Mouse (Mus musculus): ENCODE data around the gene Spink4. TPM values are rescaled to one million over a fixed set of nuclear protein-coding genes. Genes with fewer than 3 reads are reported as not detected.

Spink4 gene
- 0.65 and 1.2 TPM in 2 replicates for polyA plus RNA-seq (2015; fragmentation: Nextera tagmentation; extraction: Ambion mirVana)

GRCm38 (mm10) chr4:40919785-40920184 lies at the start of gene Spink4:
Gene Spink4 (plus strand): TSS chr4:40920052.
- peak; percentile 62 for ATAC-seq
- WGBS (ENCODE audit: insufficient replicate concordance): 25% methylated on average over 3 of the region's 3 CpGs
- peak; percentile 52 for DNase-seq
- 0 out of 2 replicates have a peak, but pooled peaks have one; percentile 4 for TF ChIP-seq CTCF (IDR thresholded peaks at IDR 0.05; ENCODE audit: low read depth)
- peak; percentile 29; the same call in 1 of the 2 replicates for TF ChIP-seq EP300 (IDR thresholded peaks at IDR 0.05; ENCODE audit: low read depth)
- Histone ChIP-seq H3K4me2 (ENCODE audit: low read depth, low read length) (no peak within 1 kb of the TSS), H3K36me3 (replicated peaks; ENCODE audit: insufficient read depth, low read length) (no peaks in the 10 kb centered on the region), H3K27me3 (ENCODE audit: insufficient read depth, low read length) (no peaks in the 10 kb centered on the region), H3K9me3 (ENCODE audit: low read length) (no peaks in the 10 kb centered on the region), H3K4me1 (ENCODE audit: insufficient read depth) (no peaks in the 10 kb centered on the region), H3K4me3 (ENCODE audit: low read depth, low read length) (no peak within 1 kb of the TSS), H3K27ac (ENCODE audit: low read depth) (no peak within 1 kb of the TSS), H3K9ac (replicated peaks) (no peak within 1 kb of the TSS)

DNA sequence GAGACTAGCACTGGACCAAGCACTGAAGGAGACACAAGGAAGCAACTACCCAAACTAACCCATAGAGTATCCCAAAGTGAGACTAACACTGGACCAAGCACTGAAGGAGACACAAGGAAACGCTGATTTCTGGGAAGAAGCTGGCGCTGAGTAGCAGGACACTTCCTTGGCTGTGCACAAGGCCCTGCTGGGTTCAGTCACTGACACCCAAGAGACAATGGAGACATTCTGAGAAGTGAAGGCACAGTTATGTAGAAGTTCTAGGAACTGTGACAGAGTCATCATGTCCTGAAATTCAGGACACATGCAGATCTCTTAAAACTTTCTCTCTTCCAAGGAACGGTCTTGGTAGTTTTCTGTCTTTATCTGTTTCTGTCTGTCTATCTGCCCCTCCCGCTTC lies 49.6 kb upstream of the Spink4 start:
- H3K9ac ChIP-seq (replicated peaks): no peak overlapping the region
- H3K27ac ChIP-seq (ENCODE audit: low read depth): no peak overlapping the region
- ATAC-seq (no peak), DNase-seq (no peak)
- H3K9me3 ChIP-seq (ENCODE audit: low read length): no peaks in the 10 kb centered on the region
- WGBS (ENCODE audit: insufficient replicate concordance): 65% methylated on average over 4 of the region's 4 CpGs
- H3K4me1 ChIP-seq (ENCODE audit: insufficient read depth): peaks cover 9% of the 10 kb centered on the region
- no peaks in the 10 kb centered on the region for H3K27me3 ChIP-seq (ENCODE audit: insufficient read depth, low read length)
- H3K4me3 ChIP-seq (ENCODE audit: low read depth, low read length): no peak overlapping the region
- TF ChIP-seq CTCF (IDR thresholded peaks at IDR 0.05; ENCODE audit: low read depth): no peak
- no peak overlapping the region for H3K4me2 ChIP-seq (ENCODE audit: low read depth, low read length)
- H3K36me3 ChIP-seq (replicated peaks; ENCODE audit: insufficient read depth, low read length): no peaks in the 10 kb centered on the region

GRCm38 (mm10) chr4:40872129-40872528 lies 47.7 kb upstream of the Spink4 start:
- no peaks in the 10 kb centered on the region for H3K36me3 ChIP-seq (replicated peaks; ENCODE audit: insufficient read depth, low read length)
- H3K27ac ChIP-seq (ENCODE audit: low read depth): no peak overlapping the region
- ATAC-seq: no peak
- 90% methylated on average over 3 of the region's 3 CpGs for WGBS (ENCODE audit: insufficient replicate concordance)
- no peak overlapping the region for H3K4me2 ChIP-seq (ENCODE audit: low read depth, low read length)
- no peaks in the 10 kb centered on the region for H3K27me3 ChIP-seq (ENCODE audit: insufficient read depth, low read length)
- DNase-seq: no peak
- no peak for TF ChIP-seq CTCF (IDR thresholded peaks at IDR 0.05; ENCODE audit: low read depth)
- no peak for TF ChIP-seq EP300 (IDR thresholded peaks at IDR 0.05; ENCODE audit: low read depth)
- H3K4me3 ChIP-seq (ENCODE audit: low read depth, low read length): no peak overlapping the region
- peaks cover 18% of the 10 kb centered on the region for H3K4me1 ChIP-seq (ENCODE audit: insufficient read depth)
- H3K9ac ChIP-seq (replicated peaks): no peak overlapping the region
- H3K9me3 ChIP-seq (ENCODE audit: low read length): no peaks in the 10 kb centered on the region

DNA sequence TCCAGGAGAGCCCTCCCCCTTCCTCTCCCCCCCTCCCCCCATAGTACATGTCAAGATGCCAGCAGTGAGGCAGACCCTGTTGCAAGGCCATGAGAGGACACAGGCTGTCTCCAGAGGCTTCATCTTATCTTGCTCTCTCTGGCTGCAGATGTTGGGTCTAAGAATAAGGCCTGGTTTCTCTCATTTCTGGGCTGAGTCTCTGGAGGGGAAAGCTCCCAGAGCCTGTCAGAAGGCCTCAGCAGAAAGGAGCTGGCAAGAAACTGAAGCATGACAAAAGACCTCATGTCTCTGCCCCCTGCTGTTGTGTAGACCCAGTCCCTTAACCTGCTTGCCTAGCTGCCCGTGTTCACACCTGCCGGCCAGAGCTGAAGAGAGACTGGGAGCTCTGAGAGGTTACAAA lies 46.5 kb upstream of the Spink4 start:
- Histone ChIP-seq H3K4me2 (ENCODE audit: low read depth, low read length) (no peak overlapping the region), H3K4me1 (ENCODE audit: insufficient read depth) (peaks cover 24% of the 10 kb centered on the region), H3K4me3 (ENCODE audit: low read depth, low read length) (no peak overlapping the region), H3K9ac (replicated peaks) (no peak overlapping the region), H3K27ac (ENCODE audit: low read depth) (no peak overlapping the region), H3K9me3 (ENCODE audit: low read length) (no peaks in the 10 kb centered on the region), H3K27me3 (ENCODE audit: insufficient read depth, low read length) (no peaks in the 10 kb centered on the region), H3K36me3 (replicated peaks; ENCODE audit: insufficient read depth, low read length) (no peaks in the 10 kb centered on the region)
- ATAC-seq (no peak), DNase-seq (no peak)
- WGBS (ENCODE audit: insufficient replicate concordance): 75% methylated on average over 2 of the region's 2 CpGs
- TF ChIP-seq CTCF (IDR thresholded peaks at IDR 0.05; ENCODE audit: low read depth): no peak

- no peak overlapping the region for H3K4me2 ChIP-seq (ENCODE audit: low read depth, low read length)
- ATAC-seq (no peak), DNase-seq (no peak)
- no peak for TF ChIP-seq CTCF (IDR thresholded peaks at IDR 0.05; ENCODE audit: low read depth)
- TF ChIP-seq EP300 (IDR thresholded peaks at IDR 0.05; ENCODE audit: low read depth): no peak
- H3K4me3 ChIP-seq (ENCODE audit: low read depth, low read length): no peak overlapping the region
- 53% methylated on average over 6 of the region's 6 CpGs for WGBS (ENCODE audit: insufficient replicate concordance)
- no peak overlapping the region for H3K27ac ChIP-seq (ENCODE audit: low read depth)
- no peaks in the 10 kb centered on the region for H3K27me3 ChIP-seq (ENCODE audit: insufficient read depth, low read length)
- peaks cover 20% of the 10 kb centered on the region for H3K4me1 ChIP-seq (ENCODE audit: insufficient read depth)
- no peaks in the 10 kb centered on the region for H3K9me3 ChIP-seq (ENCODE audit: low read length)
- no peak overlapping the region for H3K9ac ChIP-seq (replicated peaks)
- H3K36me3 ChIP-seq (replicated peaks; ENCODE audit: insufficient read depth, low read length): no peaks in the 10 kb centered on the region
Measured at GRCm38 (mm10) chr4:40874151-40874600, 45.7 kb upstream of the Spink4 start.

DNA sequence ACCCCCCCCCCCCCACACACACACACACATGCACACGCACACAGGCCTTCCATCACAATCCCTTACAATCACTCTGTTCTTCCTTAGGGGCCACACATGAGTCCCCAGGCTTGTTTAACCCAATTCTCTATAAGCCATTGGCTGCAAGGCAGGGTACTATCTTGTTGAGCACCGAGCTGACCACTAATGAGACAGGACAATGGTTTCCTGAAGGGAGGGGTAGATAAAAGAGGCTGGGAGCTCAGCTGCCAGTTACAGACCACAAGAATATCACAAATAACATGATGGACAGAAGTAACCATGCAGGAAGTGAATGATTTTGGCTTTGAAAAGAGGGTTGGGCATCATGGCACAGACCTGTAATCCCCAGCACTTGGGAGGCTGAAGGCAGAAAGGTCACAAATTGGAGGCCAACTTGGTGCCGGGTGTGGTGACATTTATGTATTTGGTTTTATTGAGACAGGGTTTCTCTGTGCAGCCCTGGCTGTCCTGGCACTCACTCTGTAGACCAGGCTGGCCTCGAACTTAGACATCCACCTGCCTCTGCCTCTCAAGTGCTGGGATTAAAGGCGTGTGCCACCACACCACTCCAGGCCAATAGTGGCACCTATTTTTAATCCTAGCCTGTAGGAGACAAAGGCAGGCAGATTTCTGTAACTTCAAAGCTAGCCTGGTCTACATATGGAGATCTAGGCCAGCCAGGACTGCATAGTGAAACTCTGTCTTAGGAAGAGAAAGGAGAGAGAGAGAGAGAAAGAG lies 44.9 kb upstream of the Spink4 start:
- Histone ChIP-seq H3K4me1 (ENCODE audit: insufficient read depth) (peaks cover 20% of the 10 kb centered on the region), H3K4me2 (ENCODE audit: low read depth, low read length) (no peak overlapping the region), H3K36me3 (replicated peaks; ENCODE audit: insufficient read depth, low read length) (no peaks in the 10 kb centered on the region), H3K27ac (ENCODE audit: low read depth) (no peak overlapping the region), H3K27me3 (ENCODE audit: insufficient read depth, low read length) (no peaks in the 10 kb centered on the region), H3K9me3 (ENCODE audit: low read length) (no peaks in the 10 kb centered on the region), H3K9ac (replicated peaks) (no peak overlapping the region), H3K4me3 (ENCODE audit: low read depth, low read length) (no peak overlapping the region)
- no peak for ATAC-seq
- DNase-seq: no peak
- TF ChIP-seq CTCF (IDR thresholded peaks at IDR 0.05; ENCODE audit: low read depth) (no peak), EP300 (IDR thresholded peaks at IDR 0.05; ENCODE audit: low read depth) (no peak)
- 65% methylated on average over 5 of the region's 5 CpGs for WGBS (ENCODE audit: insufficient replicate concordance)

All from liver, postnatal 0 days (tissue).